Mouse (Mus musculus) liver, embryonic 13.5 days (tissue): ENCODE data around the gene Cd207. TPM values are rescaled to one million over a fixed set of nuclear protein-coding genes. Genes with fewer than 3 reads are reported as not detected.
"Not testable (repeated sequence)": the region's sequence is repeated elsewhere in the genome, so short reads cannot be mapped to it uniquely, and the experiment has no call there.

Experiments used
- ATAC-seq: fragments of 200-750 bp; cut with Nextera tagmentation; 2 replicates; pipeline ENCODE4 v1.8.0; 2017; ENCODE audit warnings: low read depth, mild to moderate bottlenecking, moderate number of reproducible peaks, moderate library complexity
- DNase-seq: peaks from one replicate; pipeline ENCODE4 v3.0.0; 2022
- H3K27ac ChIP-seq: fragments of 300-500 bp; sonication (generic); 2 replicates; pipeline ENCODE4 v1.5.1; 2015; ENCODE audit warnings: moderate library complexity, mild to moderate bottlenecking, inconsistent platforms
- H3K27me3 ChIP-seq: fragments of 300-500 bp; sonication (generic); 2 replicates; pipeline ENCODE4 v1.6.1; 2015; ENCODE audit warnings: mild to moderate bottlenecking, inconsistent platforms
- H3K36me3 ChIP-seq: fragments of 300-500 bp; sonication (generic); 2 replicates; pipeline ENCODE4 v1.6.1; 2015; ENCODE audit warnings: mild to moderate bottlenecking, inconsistent platforms
- H3K4me1 ChIP-seq: fragments of 300-500 bp; sonication (generic); replicated peaks from 2 replicates; pipeline ENCODE4 v1.6.1; 2015; ENCODE audit warnings: inconsistent platforms
- H3K4me2 ChIP-seq: fragments of 300-500 bp; sonication (generic); 2 replicates; pipeline ENCODE4 v1.6.1; 2015; ENCODE audit warnings: inconsistent platforms, mild to moderate bottlenecking, moderate library complexity
- H3K4me3 ChIP-seq: fragments of 300-500 bp; sonication (generic); replicated peaks from 2 replicates; pipeline ENCODE4 v1.5.1; 2015; ENCODE audit warnings: mild to moderate bottlenecking, inconsistent platforms
- H3K9ac ChIP-seq: fragments of 300-500 bp; sonication (generic); 2 replicates; pipeline ENCODE4 v1.6.1; 2015; ENCODE audit warnings: mild to moderate bottlenecking, inconsistent platforms
- H3K9me3 ChIP-seq: fragments of 300-500 bp; sonication (generic); replicated peaks from 2 replicates; pipeline ENCODE4 v1.6.1; 2016; ENCODE audit warnings: inconsistent platforms
- WGBS: fragments of 180-500 bp; shearing (Covaris S2); methylation state at CpG from one replicate; pipeline ENCODE4 v1.1.7; 2015; ENCODE audit not compliant: insufficient replicate concordance; 5-methylcytosine and 5-hydroxymethylcytosine counted together
- polyA plus RNA-seq: library from polyadenylated mRNA; unstranded; fragments of >200 nt; fragmentation: Nextera tagmentation; extraction: Ambion mirVana; gene quantifications from 2 replicates; pipeline ENCODE4 v1.2.1, GENCODE M21; 2015

Gene Cd207
- polyA plus RNA-seq, 1 experiment from 2014 or later: 0.15 TPM

- H3K4me2 ChIP-seq, H3K4me1 ChIP-seq, H3K36me3 ChIP-seq, H3K27ac ChIP-seq, H3K9me3 ChIP-seq, H3K4me3 ChIP-seq, H3K27me3 ChIP-seq, DNase-seq, ATAC-seq, H3K9ac ChIP-seq: not testable (repeated sequence)
- WGBS: 29% methylated on average over 4 of the region's 4 CpGs
These were observed 43.0 kb downstream of the Cd207 start for GRCm38 (mm10) chr6:83634631-83635030.

- not testable (repeated sequence) for DNase-seq, H3K4me2 ChIP-seq, ATAC-seq, H3K4me3 ChIP-seq, H3K27me3 ChIP-seq, H3K9ac ChIP-seq, H3K27ac ChIP-seq, H3K9me3 ChIP-seq, H3K4me1 ChIP-seq, H3K36me3 ChIP-seq
- WGBS: 31% methylated on average over 5 of the region's 5 CpGs
These were observed 43.6 kb downstream of the Cd207 start for GRCm38 (mm10) chr6:83634106-83634505.

GRCm38 (mm10) chr6:83631815-83632214 lies 45.8 kb downstream of the Cd207 start:
- 58% methylated on average over 4 of the region's 4 CpGs for WGBS
- no peak overlapping the region for H3K4me3 ChIP-seq
- no peak for ATAC-seq
- H3K4me1 ChIP-seq: no peaks in the 10 kb centered on the region
- H3K9me3 ChIP-seq: no peaks in the 10 kb centered on the region
- no peak overlapping the region for H3K9ac ChIP-seq
- no peak overlapping the region for H3K4me2 ChIP-seq
- H3K27me3 ChIP-seq: no peaks in the 10 kb centered on the region; the same call in 1 of the 2 replicates
- no peak for DNase-seq
- no peak overlapping the region for H3K27ac ChIP-seq
- H3K36me3 ChIP-seq: no peaks in the 10 kb centered on the region

- no peak overlapping the region for H3K27ac ChIP-seq
- H3K9ac ChIP-seq: no peak overlapping the region
- H3K27me3 ChIP-seq: peaks cover 4% of the 10 kb centered on the region; the same call in 1 of the 2 replicates
- ATAC-seq (no peak), DNase-seq (no peak)
- H3K36me3 ChIP-seq: no peaks in the 10 kb centered on the region
- H3K4me3 ChIP-seq: no peak overlapping the region
- H3K4me2 ChIP-seq: no peak overlapping the region
- no peaks in the 10 kb centered on the region for H3K4me1 ChIP-seq
- H3K9me3 ChIP-seq: no peaks in the 10 kb centered on the region
- 60% methylated on average over 17 of the region's 17 CpGs for WGBS
These were observed 50.9 kb downstream of the Cd207 start for GRCm38 (mm10) chr6:83626781-83627180.

Other genes with a start within 250 kb of the Cd207 start
- 10.4 and 13.3 TPM in 2 replicates for gene Tet3, start 218.8 kb downstream of the Cd207 start, polyA plus RNA-seq
- gene Dguok, start 170.9 kb downstream of the Cd207 start, polyA plus RNA-seq: 25.3 and 29.1 TPM in 2 replicates
- 5.9 and 6.1 TPM in 2 replicates for gene Actg2, start 141.6 kb downstream of the Cd207 start, polyA plus RNA-seq
- gene Stambp, start 105.1 kb downstream of the Cd207 start, polyA plus RNA-seq: 10.8 and 14.1 TPM in 2 replicates
- 3.1 and 3.7 TPM in 2 replicates for gene Clec4f, start 21.7 kb downstream of the Cd207 start, polyA plus RNA-seq
- not detected in 2 replicates for gene Vax2, start 33.4 kb upstream of the Cd207 start, polyA plus RNA-seq
- gene Atp6v1b1, start 65.1 kb upstream of the Cd207 start, polyA plus RNA-seq: not detected in 2 replicates
- not detected in 2 replicates for gene Ankrd53, start 84.8 kb upstream of the Cd207 start, polyA plus RNA-seq
- 50.1 and 57.5 TPM in 2 replicates for gene Tex261, start 98.0 kb upstream of the Cd207 start, polyA plus RNA-seq
- gene Nagk, start 117.1 kb upstream of the Cd207 start, polyA plus RNA-seq: 13.4 and 14.3 TPM in 2 replicates
- 3.7 and 3.9 TPM in 2 replicates for gene Paip2b, start 153.9 kb upstream of the Cd207 start, polyA plus RNA-seq
- 16.7 and 22.3 TPM in 2 replicates for gene Zfp638, start 189.3 kb upstream of the Cd207 start, polyA plus RNA-seq